Mouse (Mus musculus): Measurements from ENCODE around the gene Ndufa11.

DNA sequence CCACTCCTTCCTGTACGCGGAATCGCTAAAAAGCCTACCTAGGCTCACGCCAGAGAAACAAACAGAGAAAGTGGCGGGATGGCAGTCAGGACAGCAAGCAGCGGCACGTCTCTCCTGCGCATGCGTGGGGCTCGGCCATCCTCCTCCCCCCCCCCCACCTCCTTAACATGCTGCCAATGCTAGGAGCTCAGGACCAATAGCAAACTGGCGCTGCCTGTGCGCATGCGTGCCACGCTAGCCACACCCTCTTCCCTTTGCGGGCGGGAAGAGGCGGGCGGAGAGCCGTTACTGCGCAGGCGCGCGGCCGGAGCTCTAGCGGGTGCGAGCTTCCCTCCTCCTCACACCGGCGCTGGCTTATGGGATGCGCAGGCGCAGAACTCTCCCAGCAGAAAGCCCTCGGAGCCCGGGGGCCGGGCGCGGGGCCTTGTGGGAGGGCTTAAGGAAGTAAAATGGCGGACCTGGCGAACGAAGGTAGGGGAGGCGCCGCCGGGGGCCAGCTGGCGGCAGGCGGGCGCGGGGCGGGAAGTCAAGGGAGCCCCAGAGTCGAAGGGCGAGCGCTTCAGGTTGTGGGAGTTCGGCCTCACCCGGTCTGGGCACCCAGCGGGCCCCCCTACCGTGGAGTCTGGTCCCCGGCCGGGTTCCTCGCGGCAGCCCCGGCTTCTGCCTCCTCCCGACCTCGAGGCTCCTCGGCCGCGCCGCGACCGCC is 44.5 kb upstream of the Ndufa11 start, which contains the start of gene Ranbp3:
- TF ChIP-seq HCFC1 (IDR thresholded peaks at IDR 0.05; ENCODE audit: borderline replicate concordance, insufficient read depth, low read length) (peak; percentile 60; the same call in 1 of the 2 replicates), ZC3H11A (IDR thresholded peaks at IDR 0.05; ENCODE audit: borderline replicate concordance, low read depth, low read length) (no peak), MAFK (IDR thresholded peaks at IDR 0.05; ENCODE audit: insufficient read depth, low read depth, low read length) (no peak), CHD2 (IDR thresholded peaks at IDR 0.05; ENCODE audit: low read depth, low read length) (no peak), ZNF384 (IDR thresholded peaks at IDR 0.05; ENCODE audit: low read depth, low read length) (no peak)
